Mouse (Mus musculus): Measurements from ENCODE around the gene Setd7. TPM values are rescaled to one million over a fixed set of nuclear protein-coding genes. Genes with fewer than 3 reads are reported as not detected.

Gene Setd7
- total and polyA plus RNA-seq, 3 experiments, result 16.6 to 34.3 (median 23.6) TPM

DNA sequence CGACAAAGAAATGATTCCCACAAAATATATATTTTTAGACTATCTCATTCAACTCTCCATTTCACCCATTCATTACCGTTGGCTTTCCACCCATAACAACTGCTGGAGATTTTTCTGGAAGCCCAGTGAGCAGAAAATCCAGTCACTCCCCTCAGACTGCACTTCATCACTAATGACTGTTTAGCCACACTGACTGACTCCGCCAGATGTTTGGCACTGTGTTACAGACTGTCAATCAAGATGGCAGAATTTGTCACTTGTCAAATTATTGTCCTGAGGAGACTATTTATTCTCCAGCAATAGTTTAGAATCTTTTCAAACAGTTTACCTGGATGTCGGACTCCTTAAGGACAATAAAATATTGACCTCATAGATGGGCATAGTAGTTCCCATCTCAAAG lies 40.0 kb upstream of the Setd7 start:
- dilution Hi-C loops (cut with MboI; ENCODE audit: extremely low pct_ligation_motif_present, extremely low pct_unique_long_range_greater_than_20kb, low sequenced_read_pairs), result no loop called here

GRCm38 (mm10) chr3:51599057-51599630 lies 38.5 kb upstream of the Setd7 start:
- no peak for DNase-seq (ENCODE audit: extremely low read depth)
- H3K27me3 ChIP-seq (replicated peaks), result no peaks in the 10 kb centered on the region
- no peak for TF ChIP-seq CTCF (conservative IDR thresholded peaks at IDR 0.05 in 1 of 2, IDR thresholded peaks at IDR 0.05 in 1 of 2; ENCODE audit: low read depth in 2 of 2, low read length in 2 of 2)
- TF ChIP-seq SIN3A (IDR thresholded peaks at IDR 0.05; ENCODE audit: low read length), result no peak
- TF ChIP-seq BHLHE40 (IDR thresholded peaks at IDR 0.05; ENCODE audit: low read depth, low read length), result no peak
- no peak for TF ChIP-seq GABPA (IDR thresholded peaks at IDR 0.05; ENCODE audit: insufficient replicate concordance, low read depth, low read length)
- no peak for TF ChIP-seq ZMIZ1 (IDR thresholded peaks at IDR 0.05; ENCODE audit: low read depth, low read length)
- TF ChIP-seq JUN (IDR thresholded peaks at IDR 0.05; ENCODE audit: insufficient read depth, low read depth, low read length), result no peak
- no peak overlapping the region for H3K4me3 ChIP-seq (replicated peaks in 1 of 3; ENCODE audit: low read depth in 2 of 3, low read length in 2 of 3, poor library complexity in 1 of 3)
- no peak overlapping the region for H3K9ac ChIP-seq (ENCODE audit: insufficient read depth, low read depth)
- in situ Hi-C loops (cut with MboI; ENCODE audit: low pct_ligation_motif_present, low pct_unique_long_range_greater_than_20kb, low sequenced_read_pairs), result no loop called here
- H3K27ac ChIP-seq (ENCODE audit: insufficient read depth, low read depth), result no peak overlapping the region
- no peaks in the 10 kb centered on the region for H3K79me2 ChIP-seq (replicated peaks; ENCODE audit: control insufficient read depth, extremely low read depth, insufficient read depth, poor library complexity, severe bottlenecking)
- dilution Hi-C loops (cut with MboI; ENCODE audit: extremely low pct_ligation_motif_present, extremely low pct_unique_long_range_greater_than_20kb, low sequenced_read_pairs), result no loop called here
- no peak overlapping the region for H3K4me2 ChIP-seq (ENCODE audit: insufficient read depth, low read depth, poor library complexity, severe bottlenecking)
- no peaks in the 10 kb centered on the region for H3K4me1 ChIP-seq (ENCODE audit: control insufficient read depth in 1 of 2, insufficient read depth in 2 of 2)
- H3K9me3 ChIP-seq (replicated peaks; ENCODE audit: low read length), result no peaks in the 10 kb centered on the region
- no peaks in the 10 kb centered on the region for H3K36me3 ChIP-seq (replicated peaks in 1 of 2; ENCODE audit: control insufficient read depth in 1 of 2, insufficient read depth in 1 of 2, low read length in 1 of 2)

More for the DNA sequence above, 40.0 kb upstream of the Setd7 start:
- in situ Hi-C loops (cut with MboI; ENCODE audit: low pct_ligation_motif_present, low pct_unique_long_range_greater_than_20kb, low sequenced_read_pairs), result no loop called here
- TF ChIP-seq EP300 (IDR thresholded peaks at IDR 0.05; ENCODE audit: low read length) (no peak), JUN (IDR thresholded peaks at IDR 0.05; ENCODE audit: insufficient read depth, low read depth, low read length) (no peak), USF1 (IDR thresholded peaks at IDR 0.05; ENCODE audit: low read depth, low read length) (no peak), CHD1 (IDR thresholded peaks at IDR 0.05; ENCODE audit: low read depth, low read length) (no peak), IRF4 (IDR thresholded peaks at IDR 0.05; ENCODE audit: low read depth, low read length) (no peak), GABPA (IDR thresholded peaks at IDR 0.05; ENCODE audit: insufficient replicate concordance, low read depth, low read length) (no peak), ZKSCAN1 (IDR thresholded peaks at IDR 0.05; ENCODE audit: borderline replicate concordance, low read depth, low read length) (no peak), MAZ (IDR thresholded peaks at IDR 0.05; ENCODE audit: low read depth, low read length) (no peak), MYC (IDR thresholded peaks at IDR 0.05; ENCODE audit: low read depth, low read length) (no peak)
- H3K36me3 ChIP-seq (replicated peaks in 1 of 2; ENCODE audit: control insufficient read depth in 1 of 2, insufficient read depth in 1 of 2, low read length in 1 of 2), result no peaks in the 10 kb centered on the region
- no peaks in the 10 kb centered on the region for H3K27me3 ChIP-seq (replicated peaks)
- no peak for DNase-seq (ENCODE audit: extremely low read depth)
- no peak overlapping the region for H3K27ac ChIP-seq (ENCODE audit: insufficient read depth, low read depth)
- no peak overlapping the region for H3K4me2 ChIP-seq (ENCODE audit: insufficient read depth, low read depth, poor library complexity, severe bottlenecking)
- no peaks in the 10 kb centered on the region for H3K4me1 ChIP-seq (ENCODE audit: control insufficient read depth in 1 of 2, insufficient read depth in 2 of 2)
- H3K9ac ChIP-seq (ENCODE audit: insufficient read depth, low read depth), result no peak overlapping the region
- no peak overlapping the region for H3K4me3 ChIP-seq (replicated peaks in 1 of 3; ENCODE audit: low read depth in 2 of 3, low read length in 2 of 3, poor library complexity in 1 of 3)
- H3K9me3 ChIP-seq (replicated peaks; ENCODE audit: low read length), result no peaks in the 10 kb centered on the region
- no peaks in the 10 kb centered on the region for H3K79me2 ChIP-seq (replicated peaks; ENCODE audit: control insufficient read depth, extremely low read depth, insufficient read depth, poor library complexity, severe bottlenecking)

- in situ Hi-C loops (cut with MboI; ENCODE audit: low pct_ligation_motif_present, low pct_unique_long_range_greater_than_20kb, low sequenced_read_pairs) (no loop called here), dilution Hi-C loops (cut with MboI; ENCODE audit: extremely low pct_ligation_motif_present, extremely low pct_unique_long_range_greater_than_20kb, low sequenced_read_pairs) (no loop called here)
- Histone ChIP-seq H3K4me3 (replicated peaks in 1 of 3; ENCODE audit: low read depth in 2 of 3, low read length in 2 of 3, poor library complexity in 1 of 3) (no peak overlapping the region), H3K27me3 (replicated peaks) (no peaks in the 10 kb centered on the region), H3K9ac (ENCODE audit: insufficient read depth, low read depth) (no peak overlapping the region), H3K4me2 (ENCODE audit: insufficient read depth, low read depth, poor library complexity, severe bottlenecking) (no peak overlapping the region), H3K9me3 (replicated peaks; ENCODE audit: low read length) (no peaks in the 10 kb centered on the region), H3K27ac (ENCODE audit: insufficient read depth, low read depth) (no peak overlapping the region), H3K4me1 (ENCODE audit: control insufficient read depth in 1 of 2, insufficient read depth in 2 of 2) (peaks cover 2 to 23% of the 10 kb centered on the region in 2 experiments), H3K79me2 (replicated peaks; ENCODE audit: control insufficient read depth, extremely low read depth, insufficient read depth, poor library complexity, severe bottlenecking) (no peaks in the 10 kb centered on the region), H3K36me3 (replicated peaks in 1 of 2; ENCODE audit: control insufficient read depth in 1 of 2, insufficient read depth in 1 of 2, low read length in 1 of 2) (no peaks in the 10 kb centered on the region)
- TF ChIP-seq ZKSCAN1 (IDR thresholded peaks at IDR 0.05; ENCODE audit: borderline replicate concordance, low read depth, low read length) (no peak), MAZ (IDR thresholded peaks at IDR 0.05; ENCODE audit: low read depth, low read length) (no peak), ETS1 (conservative IDR thresholded peaks at IDR 0.05; ENCODE audit: low read depth, low read length) (no peak), IRF4 (IDR thresholded peaks at IDR 0.05; ENCODE audit: low read depth, low read length) (no peak), POLR2AphosphoS2 (IDR thresholded peaks at IDR 0.05; ENCODE audit: low read depth, low read length) (no peak), POLR2A (IDR thresholded peaks at IDR 0.05; ENCODE audit: low read depth, low read length) (no peak), MEF2A (IDR thresholded peaks at IDR 0.05; ENCODE audit: borderline replicate concordance, low read depth, low read length) (no peak), NELFE (IDR thresholded peaks at IDR 0.05; ENCODE audit: low read depth, low read length) (no peak), JUND (conservative IDR thresholded peaks at IDR 0.05; ENCODE audit: low read depth, low read length) (no peak), PAX5 (IDR thresholded peaks at IDR 0.05; ENCODE audit: low read length) (no peak), ZC3H11A (IDR thresholded peaks at IDR 0.05; ENCODE audit: low read depth, low read length) (no peak), ZNF384 (IDR thresholded peaks at IDR 0.05; ENCODE audit: low read depth, low read length) (no peak), ZMIZ1 (IDR thresholded peaks at IDR 0.05; ENCODE audit: low read depth, low read length) (no peak), JUN (IDR thresholded peaks at IDR 0.05; ENCODE audit: insufficient read depth, low read depth, low read length) (no peak), SMC3 (IDR thresholded peaks at IDR 0.05; ENCODE audit: low read depth, low read length) (no peak), CTCF (conservative IDR thresholded peaks at IDR 0.05 in 1 of 2, IDR thresholded peaks at IDR 0.05 in 1 of 2; ENCODE audit: low read depth in 2 of 2, low read length in 2 of 2) (no peak), NRF1 (IDR thresholded peaks at IDR 0.05; ENCODE audit: low read depth, low read length) (no peak), RCOR1 (conservative IDR thresholded peaks at IDR 0.05; ENCODE audit: low read depth, low read length) (no peak)
- no peak for DNase-seq (ENCODE audit: extremely low read depth)
These were observed 35.9 kb upstream of the Setd7 start for GRCm38 (mm10) chr3:51596538-51596937.

All from CH12.LX (cell line).